Mouse (Mus musculus): ENCODE measurements around the gene Sipa1l3.

The Sipa1l3 gene

DNA sequence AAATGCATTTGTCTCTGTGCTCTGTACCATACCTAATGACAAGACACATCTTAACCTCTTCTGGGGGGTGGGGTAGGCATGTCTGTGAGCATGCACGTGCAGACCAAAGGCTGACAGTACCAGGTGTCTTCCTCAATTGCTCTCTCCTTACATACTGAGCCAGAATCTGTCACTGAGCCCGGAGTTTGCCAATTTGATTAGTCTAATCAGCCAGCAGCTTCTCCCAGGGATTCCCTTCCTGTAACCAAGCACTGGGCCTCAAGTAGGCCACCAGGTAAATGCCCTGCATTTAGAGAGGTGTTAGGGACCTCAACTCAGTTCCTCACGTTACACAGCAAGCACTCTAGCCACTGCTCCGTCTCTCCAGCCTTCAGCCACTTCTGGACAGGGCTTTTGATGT lies 38.3 kb downstream of the Sipa1l3 start:
- DNase-seq (ENCODE audit: low read depth): no peak

GRCm38 (mm10) chr7:29475005-29475404 lies 43.4 kb downstream of the Sipa1l3 start:
- no peak for DNase-seq (ENCODE audit: low read depth)

- DNase-seq (ENCODE audit: low read depth): no peak
Measured at GRCm38 (mm10) chr7:29471309-29471708, 47.1 kb downstream of the Sipa1l3 start.

- DNase-seq (ENCODE audit: low read depth): no peak
Measured at GRCm38 (mm10) chr7:29469602-29470344, 48.7 kb downstream of the Sipa1l3 start.

GRCm38 (mm10) chr7:29468593-29468992 lies 49.8 kb downstream of the Sipa1l3 start:
- no peak for DNase-seq (ENCODE audit: low read depth)

GRCm38 (mm10) chr7:29466585-29466984 lies 51.9 kb downstream of the Sipa1l3 start:
- DNase-seq (ENCODE audit: low read depth): no peak

- DNase-seq (ENCODE audit: low read depth): no peak
Measured at GRCm38 (mm10) chr7:29465736-29466135, 52.7 kb downstream of the Sipa1l3 start.

DNA sequence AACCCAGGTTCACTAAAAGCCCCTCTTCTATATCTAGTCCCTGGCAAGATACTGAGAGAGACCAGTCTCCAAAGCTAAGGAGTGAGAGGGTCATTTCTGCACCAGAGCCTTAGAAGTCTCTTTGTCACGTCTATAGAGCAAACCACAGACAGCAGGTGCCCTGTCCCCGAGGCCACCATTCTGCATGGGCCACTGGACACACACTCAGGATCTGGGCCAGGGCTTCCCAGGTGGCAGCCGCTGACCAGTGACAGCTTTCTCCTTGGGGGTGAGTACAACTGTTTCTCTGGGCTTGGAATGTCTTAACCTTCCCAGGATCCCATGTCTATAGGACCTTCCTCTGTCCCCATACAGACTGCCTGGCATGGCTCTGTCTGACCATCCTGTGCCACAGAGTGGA lies 55.6 kb downstream of the Sipa1l3 start:
- DNase-seq (ENCODE audit: low read depth): no peak

DNA sequence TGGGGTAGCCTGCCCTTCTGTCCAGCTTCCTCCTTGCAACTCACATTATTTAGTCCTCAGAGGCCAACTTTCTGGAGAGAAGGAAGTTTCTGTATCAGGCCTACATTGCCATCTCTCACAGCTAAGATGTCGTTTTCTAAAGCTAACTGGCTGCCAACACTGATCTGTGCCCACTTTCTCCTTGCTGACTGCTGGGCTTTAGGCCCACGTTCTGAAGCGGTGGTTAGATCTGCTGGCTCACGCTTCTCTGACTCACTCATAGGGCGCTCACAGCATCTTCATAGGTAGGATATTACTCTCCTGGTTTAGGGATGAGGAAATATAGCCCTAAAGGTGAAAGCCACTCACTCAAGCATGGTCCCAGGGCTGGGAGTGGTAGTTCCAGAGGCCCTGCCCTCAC lies 56.3 kb downstream of the Sipa1l3 start:
- no peak for DNase-seq (ENCODE audit: low read depth)

- DNase-seq (ENCODE audit: low read depth): no peak
Measured at GRCm38 (mm10) chr7:29461557-29461956, 56.9 kb downstream of the Sipa1l3 start.

GRCm38 (mm10) chr7:29458889-29459740 lies 59.3 kb downstream of the Sipa1l3 start:
- no peak for DNase-seq (ENCODE audit: low read depth)

GRCm38 (mm10) chr7:29457772-29458171 lies 60.7 kb downstream of the Sipa1l3 start:
- no peak for DNase-seq (ENCODE audit: low read depth)

DNA sequence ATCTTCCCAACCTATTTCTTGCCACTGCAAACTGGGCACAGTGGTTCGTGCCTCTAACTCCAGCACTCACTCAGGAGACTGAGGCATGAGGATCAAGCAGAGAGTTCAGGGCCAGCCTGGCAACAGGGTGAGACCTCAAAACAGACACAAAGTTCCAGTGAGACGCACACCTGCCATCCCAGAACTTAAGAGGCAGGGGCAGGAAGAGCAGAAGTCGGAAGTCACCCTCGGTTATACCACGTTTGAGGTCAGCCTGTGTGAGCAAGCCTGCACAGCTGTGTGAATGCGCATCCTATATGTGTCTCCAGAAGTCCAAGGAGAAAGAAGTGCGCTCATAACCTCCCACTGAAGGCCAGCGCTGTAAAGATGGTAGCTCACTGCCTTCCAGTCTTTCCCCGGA lies 61.7 kb downstream of the Sipa1l3 start:
- no peak for DNase-seq (ENCODE audit: low read depth)

DNA sequence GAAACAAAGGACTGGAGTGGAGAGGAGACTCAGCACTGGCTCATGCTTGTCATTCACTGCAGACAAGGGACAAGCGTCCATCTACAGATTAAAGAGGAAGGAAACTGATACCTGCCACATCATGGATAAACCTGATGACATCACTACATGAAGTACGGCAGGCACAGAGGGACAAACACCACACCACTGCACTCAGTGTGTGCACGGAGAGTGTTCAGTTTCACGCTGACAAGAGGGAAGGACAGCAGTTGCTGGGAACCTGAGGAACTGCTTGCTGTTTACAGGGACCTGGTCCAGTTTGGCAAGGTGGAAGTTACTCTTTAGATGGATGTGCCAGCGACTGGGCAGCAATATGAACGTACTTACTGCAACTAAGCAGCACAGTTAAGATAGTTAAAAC lies 62.9 kb downstream of the Sipa1l3 start:
- DNase-seq (ENCODE audit: low read depth): no peak

DNA sequence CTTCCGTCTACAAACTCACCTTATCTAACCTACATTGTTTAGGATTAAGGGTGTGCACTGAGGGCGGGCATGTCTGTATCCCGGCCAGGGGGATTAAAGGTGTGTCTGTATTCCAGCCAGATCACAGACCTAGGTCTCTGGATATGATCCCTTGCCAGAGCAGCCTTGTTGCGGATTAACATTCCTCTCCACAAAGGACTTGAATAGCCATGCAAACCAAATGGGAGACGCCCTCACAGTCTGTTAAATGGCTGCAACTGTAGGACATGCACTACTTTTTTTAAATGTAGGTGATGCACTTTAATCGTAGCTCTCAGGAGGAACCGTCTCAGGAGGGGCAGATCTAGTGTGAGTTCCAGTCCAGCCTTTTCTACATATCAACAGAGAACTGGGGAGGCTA lies 63.5 kb downstream of the Sipa1l3 start:
- no peak for DNase-seq (ENCODE audit: low read depth)

DNA sequence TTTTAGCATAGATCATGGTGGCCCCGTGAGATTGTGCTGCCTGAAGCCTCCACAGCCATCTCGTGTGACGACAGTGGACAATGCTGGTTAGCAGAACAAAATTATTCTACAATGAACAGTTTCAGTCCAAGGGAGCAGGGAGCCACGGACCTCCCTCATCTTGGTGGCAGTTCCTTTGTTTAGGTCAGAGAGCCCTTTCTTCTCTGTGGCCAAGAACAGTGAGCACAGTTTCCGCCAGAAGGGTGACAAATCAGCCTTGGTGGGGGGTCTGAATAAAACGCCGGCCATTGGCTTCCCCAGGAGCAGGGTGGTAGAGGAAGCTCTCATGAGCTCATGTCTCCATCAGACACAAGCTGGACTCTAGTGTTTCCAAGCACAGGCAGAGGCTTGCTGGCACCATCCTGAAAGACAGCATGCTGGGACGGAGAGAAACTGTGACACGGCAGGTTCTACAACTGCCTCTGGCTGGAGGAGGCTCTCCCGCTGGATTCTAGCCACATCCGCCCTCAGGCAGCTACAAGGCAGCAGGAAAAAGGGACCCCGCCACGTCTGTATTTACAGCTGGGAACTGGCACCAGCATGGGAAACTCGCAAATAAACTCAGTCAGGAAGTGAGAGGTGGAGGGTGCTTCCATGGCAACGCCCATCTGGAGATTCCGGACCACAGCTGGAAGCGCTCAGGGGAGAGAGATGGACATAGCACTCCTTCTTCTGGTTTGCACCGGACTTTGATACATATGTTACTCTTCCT lies 65.3 kb downstream of the Sipa1l3 start:
- no peak for DNase-seq (ENCODE audit: low read depth)

GRCm38 (mm10) chr7:29452381-29452780 lies 66.1 kb downstream of the Sipa1l3 start:
- no peak for DNase-seq (ENCODE audit: low read depth)

DNA sequence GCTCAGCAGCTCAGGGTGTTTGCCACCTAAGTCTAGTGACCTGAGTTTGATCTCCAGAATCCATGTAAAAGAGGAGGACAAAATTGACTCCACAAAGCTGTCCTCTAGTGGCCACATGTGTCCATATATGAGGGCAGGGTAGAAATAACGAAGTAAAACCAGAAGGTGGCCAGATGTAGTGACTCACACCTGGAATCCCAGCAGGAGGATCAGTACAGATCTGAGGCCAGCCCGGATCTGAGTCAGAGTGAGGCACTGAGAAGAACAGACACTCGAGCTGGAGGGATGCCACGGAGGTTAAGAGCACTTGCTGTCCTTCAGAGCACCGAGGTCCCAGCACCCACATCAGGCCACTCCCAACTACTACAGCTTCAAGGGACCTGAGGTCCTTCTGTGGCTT lies 68.3 kb downstream of the Sipa1l3 start:
- DNase-seq (ENCODE audit: low read depth): no peak

GRCm38 (mm10) chr7:29448830-29449229 lies 69.6 kb downstream of the Sipa1l3 start:
- DNase-seq (ENCODE audit: low read depth): no peak

DNA sequence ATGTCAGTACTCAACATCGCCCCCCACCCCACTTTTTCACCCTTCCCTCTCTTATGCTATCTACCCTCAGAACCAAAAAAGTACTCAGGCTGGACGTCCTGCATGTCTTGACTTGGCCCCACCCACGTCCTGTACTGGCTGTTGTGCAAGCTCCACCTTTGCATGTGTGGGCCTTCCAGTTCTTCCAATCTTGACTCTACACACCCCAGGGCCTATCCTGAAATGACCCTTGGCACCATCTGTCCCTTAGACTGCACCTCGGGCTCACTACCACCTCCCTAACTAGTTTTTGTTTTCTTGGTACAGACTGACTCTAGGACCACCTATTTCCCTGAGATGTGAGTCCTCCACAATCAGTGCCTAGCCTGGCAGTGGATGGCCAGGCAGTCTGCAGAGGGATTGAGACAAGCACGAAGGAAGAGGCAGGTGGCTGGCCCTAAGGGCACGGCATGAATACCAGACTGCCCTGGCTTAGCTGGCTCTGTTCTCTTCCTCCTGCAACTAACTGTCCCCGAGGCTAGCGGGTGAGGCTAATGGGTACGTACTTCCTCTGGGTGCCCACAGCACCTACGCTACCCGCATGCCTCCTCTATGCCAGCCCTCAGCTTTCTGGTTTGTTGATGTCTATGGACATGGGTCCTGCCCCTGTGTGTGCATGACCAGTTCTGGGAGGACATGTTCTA lies 71.2 kb downstream of the Sipa1l3 start:
- DNase-seq (ENCODE audit: low read depth): no peak

GRCm38 (mm10) chr7:29446156-29446555 lies 72.3 kb downstream of the Sipa1l3 start:
- DNase-seq (ENCODE audit: low read depth): no peak

- DNase-seq (ENCODE audit: low read depth): no peak
Measured at GRCm38 (mm10) chr7:29444527-29444926, 73.9 kb downstream of the Sipa1l3 start.

Data from naive thymus-derived CD4-positive, alpha-beta T cell, adult 2 months (primary cell).